Mouse (Mus musculus): ENCODE results near the gene Vwc2l.

The Vwc2l gene

GRCm38 (mm10) chr1:70725655-70726066 is at the start of gene Vwc2l:
Gene Vwc2l, plus strand, starts transcription at chr1:70725715.
- peak; percentile 1 for DNase-seq (ENCODE audit: low spot score)

GRCm38 (mm10) chr1:70692529-70692928 is 33.0 kb upstream of the Vwc2l start:
- no peak for DNase-seq (ENCODE audit: low spot score)

- DNase-seq (ENCODE audit: low spot score): no peak
Observed at GRCm38 (mm10) chr1:70700270-70700669, 25.2 kb upstream of the Vwc2l start.

GRCm38 (mm10) chr1:70703934-70704333 is 21.6 kb upstream of the Vwc2l start:
- DNase-seq (ENCODE audit: low spot score): no peak

- DNase-seq (ENCODE audit: low spot score): no peak
Observed at GRCm38 (mm10) chr1:70705821-70706220, 19.7 kb upstream of the Vwc2l start.

- no peak for DNase-seq (ENCODE audit: low spot score)
Observed at GRCm38 (mm10) chr1:70725045-70725444, 470 bp upstream of the Vwc2l start.

GRCm38 (mm10) chr1:70787146-70787545 is 61.6 kb downstream of the Vwc2l start:
- no peak for DNase-seq (ENCODE audit: low spot score)

- no peak for DNase-seq (ENCODE audit: low spot score)
Observed at GRCm38 (mm10) chr1:70791636-70792035, 66.1 kb downstream of the Vwc2l start.

- no peak for DNase-seq (ENCODE audit: low spot score)
Observed at GRCm38 (mm10) chr1:70795094-70795493, 69.6 kb downstream of the Vwc2l start.

GRCm38 (mm10) chr1:70803401-70803800 is 77.9 kb downstream of the Vwc2l start:
- DNase-seq (ENCODE audit: low spot score): no peak

- no peak for DNase-seq (ENCODE audit: low spot score)
Observed at GRCm38 (mm10) chr1:70823111-70823510, 97.6 kb downstream of the Vwc2l start.

GRCm38 (mm10) chr1:70833262-70833661 is 107.7 kb downstream of the Vwc2l start:
- DNase-seq (ENCODE audit: low spot score): no peak

GRCm38 (mm10) chr1:70842222-70842621 is 116.7 kb downstream of the Vwc2l start:
- DNase-seq (ENCODE audit: low spot score): no peak

- no peak for DNase-seq (ENCODE audit: low spot score)
Observed at GRCm38 (mm10) chr1:70845276-70845675, 119.8 kb downstream of the Vwc2l start.

- no peak for DNase-seq (ENCODE audit: low spot score)
Observed at GRCm38 (mm10) chr1:70851633-70852390, 126.3 kb downstream of the Vwc2l start.

- DNase-seq (ENCODE audit: low spot score): no peak
Observed at GRCm38 (mm10) chr1:70853446-70853845, 127.9 kb downstream of the Vwc2l start.

GRCm38 (mm10) chr1:70855912-70856311 is 130.4 kb downstream of the Vwc2l start:
- DNase-seq (ENCODE audit: low spot score): no peak

GRCm38 (mm10) chr1:70861672-70862071 is 136.2 kb downstream of the Vwc2l start:
- no peak for DNase-seq (ENCODE audit: low spot score)

GRCm38 (mm10) chr1:70866137-70866536 is 140.6 kb downstream of the Vwc2l start:
- DNase-seq (ENCODE audit: low spot score): no peak

GRCm38 (mm10) chr1:70880496-70880895 is 155.0 kb downstream of the Vwc2l start:
- no peak for DNase-seq (ENCODE audit: low spot score)

- DNase-seq (ENCODE audit: low spot score): no peak
Observed at GRCm38 (mm10) chr1:70881269-70881668, 155.8 kb downstream of the Vwc2l start.

- no peak for DNase-seq (ENCODE audit: low spot score)
Observed at GRCm38 (mm10) chr1:70884156-70884555, 158.6 kb downstream of the Vwc2l start.

- no peak for DNase-seq (ENCODE audit: low spot score)
Observed at GRCm38 (mm10) chr1:70902311-70902710, 176.8 kb downstream of the Vwc2l start.

- DNase-seq (ENCODE audit: low spot score): no peak
Observed at GRCm38 (mm10) chr1:70907366-70907765, 181.9 kb downstream of the Vwc2l start.
